Mouse (Mus musculus) ES-Bruce4 (cell line): ENCODE data around the gene Rab5if.

Experiments
- CTCF ChIP-seq: IDR thresholded peaks from one replicate; pipeline ENCODE4 v1.8.1; 2011; ENCODE audit warnings: low read depth, low read length
- POLR2A ChIP-seq: IDR thresholded peaks from one replicate; pipeline ENCODE4 v1.8.1; 2011; ENCODE audit warnings: low read length; ENCODE audit not compliant: insufficient read depth

GRCm38 (mm10) chr2:156843331-156843730 lies 19.6 kb upstream of the Rab5if start:
- TF ChIP-seq CTCF, result no peak
- TF ChIP-seq POLR2A, result no peak
